Mouse (Mus musculus): ENCODE data around the gene Btbd8. TPM values are rescaled to one million over a fixed set of nuclear protein-coding genes. Genes with fewer than 3 reads are reported as not detected.

Gene Btbd8
- polyA plus RNA-seq, 1 experiment, result 17.2 TPM

- H3K27me3 ChIP-seq (ENCODE audit: control insufficient read depth, insufficient read depth, low read length, poor library complexity, severe bottlenecking), result no peaks in the 10 kb centered on the region
- no peak overlapping the region for H3K9ac ChIP-seq (ENCODE audit: low read depth, poor library complexity, severe bottlenecking)
- H3K4me1 ChIP-seq (ENCODE audit: control insufficient read depth, insufficient read depth, low read length), result no peaks in the 10 kb centered on the region
- no peak overlapping the region for H3K27ac ChIP-seq (ENCODE audit: insufficient read depth, low read length)
- TF ChIP-seq CTCF (IDR thresholded peaks at IDR 0.05; ENCODE audit: low read depth, low read length), result no peak
- no peak for TF ChIP-seq POLR2A (IDR thresholded peaks at IDR 0.05; ENCODE audit: insufficient read depth, low read length)
- no peak for TF ChIP-seq EP300 (IDR thresholded peaks at IDR 0.05; ENCODE audit: insufficient read depth, low read depth, low read length)
- H3K36me3 ChIP-seq (ENCODE audit: control insufficient read depth, insufficient read depth, low read length, poor library complexity, severe bottlenecking), result no peaks in the 10 kb centered on the region
- no peak overlapping the region for H3K4me3 ChIP-seq (ENCODE audit: low read depth, low read length)
- H3K9me3 ChIP-seq (replicated peaks; ENCODE audit: control insufficient read depth, insufficient read depth, low read length, poor library complexity, severe bottlenecking), result no peaks in the 10 kb centered on the region
These were observed 4.1 kb downstream of the Btbd8 start for GRCm38 (mm10) chr5:107441881-107442280.

GRCm38 (mm10) chr5:107444251-107444650 lies 6.5 kb downstream of the Btbd8 start:
- no peak overlapping the region for H3K4me3 ChIP-seq (ENCODE audit: low read depth, low read length)
- no peaks in the 10 kb centered on the region for H3K36me3 ChIP-seq (ENCODE audit: control insufficient read depth, insufficient read depth, low read length, poor library complexity, severe bottlenecking)
- no peaks in the 10 kb centered on the region for H3K4me1 ChIP-seq (ENCODE audit: control insufficient read depth, insufficient read depth, low read length)
- H3K27me3 ChIP-seq (ENCODE audit: control insufficient read depth, insufficient read depth, low read length, poor library complexity, severe bottlenecking), result no peaks in the 10 kb centered on the region
- no peaks in the 10 kb centered on the region for H3K9me3 ChIP-seq (replicated peaks; ENCODE audit: control insufficient read depth, insufficient read depth, low read length, poor library complexity, severe bottlenecking)
- no peak overlapping the region for H3K9ac ChIP-seq (ENCODE audit: low read depth, poor library complexity, severe bottlenecking)
- no peak overlapping the region for H3K27ac ChIP-seq (ENCODE audit: insufficient read depth, low read length)
- TF ChIP-seq CTCF (IDR thresholded peaks at IDR 0.05; ENCODE audit: low read depth, low read length) (no peak), POLR2A (IDR thresholded peaks at IDR 0.05; ENCODE audit: insufficient read depth, low read length) (no peak), EP300 (IDR thresholded peaks at IDR 0.05; ENCODE audit: insufficient read depth, low read depth, low read length) (no peak)

GRCm38 (mm10) chr5:107447977-107448376 lies 10.2 kb downstream of the Btbd8 start:
- no peak for TF ChIP-seq CTCF (IDR thresholded peaks at IDR 0.05; ENCODE audit: low read depth, low read length)
- TF ChIP-seq EP300 (IDR thresholded peaks at IDR 0.05; ENCODE audit: insufficient read depth, low read depth, low read length), result no peak
- H3K9ac ChIP-seq (ENCODE audit: low read depth, poor library complexity, severe bottlenecking), result no peak overlapping the region
- H3K27me3 ChIP-seq (ENCODE audit: control insufficient read depth, insufficient read depth, low read length, poor library complexity, severe bottlenecking), result no peaks in the 10 kb centered on the region
- no peak overlapping the region for H3K27ac ChIP-seq (ENCODE audit: insufficient read depth, low read length)
- H3K4me3 ChIP-seq (ENCODE audit: low read depth, low read length), result no peak overlapping the region
- no peaks in the 10 kb centered on the region for H3K9me3 ChIP-seq (replicated peaks; ENCODE audit: control insufficient read depth, insufficient read depth, low read length, poor library complexity, severe bottlenecking)
- H3K36me3 ChIP-seq (ENCODE audit: control insufficient read depth, insufficient read depth, low read length, poor library complexity, severe bottlenecking), result no peaks in the 10 kb centered on the region
- H3K4me1 ChIP-seq (ENCODE audit: control insufficient read depth, insufficient read depth, low read length), result no peaks in the 10 kb centered on the region

- H3K27ac ChIP-seq (ENCODE audit: insufficient read depth, low read length), result no peak overlapping the region
- no peaks in the 10 kb centered on the region for H3K9me3 ChIP-seq (replicated peaks; ENCODE audit: control insufficient read depth, insufficient read depth, low read length, poor library complexity, severe bottlenecking)
- H3K9ac ChIP-seq (ENCODE audit: low read depth, poor library complexity, severe bottlenecking), result no peak overlapping the region
- no peak overlapping the region for H3K4me3 ChIP-seq (ENCODE audit: low read depth, low read length)
- H3K36me3 ChIP-seq (ENCODE audit: control insufficient read depth, insufficient read depth, low read length, poor library complexity, severe bottlenecking), result no peaks in the 10 kb centered on the region
- H3K27me3 ChIP-seq (ENCODE audit: control insufficient read depth, insufficient read depth, low read length, poor library complexity, severe bottlenecking), result no peaks in the 10 kb centered on the region
- H3K4me1 ChIP-seq (ENCODE audit: control insufficient read depth, insufficient read depth, low read length), result no peaks in the 10 kb centered on the region
- TF ChIP-seq EP300 (IDR thresholded peaks at IDR 0.05; ENCODE audit: insufficient read depth, low read depth, low read length), result no peak
- TF ChIP-seq POLR2A (IDR thresholded peaks at IDR 0.05; ENCODE audit: insufficient read depth, low read length), result no peak
- no peak for TF ChIP-seq CTCF (IDR thresholded peaks at IDR 0.05; ENCODE audit: low read depth, low read length)
These were observed 11.0 kb downstream of the Btbd8 start for GRCm38 (mm10) chr5:107448784-107449183.

- Histone ChIP-seq H3K27me3 (ENCODE audit: control insufficient read depth, insufficient read depth, low read length, poor library complexity, severe bottlenecking) (no peaks in the 10 kb centered on the region), H3K4me1 (ENCODE audit: control insufficient read depth, insufficient read depth, low read length) (no peaks in the 10 kb centered on the region), H3K27ac (ENCODE audit: insufficient read depth, low read length) (no peak overlapping the region), H3K36me3 (ENCODE audit: control insufficient read depth, insufficient read depth, low read length, poor library complexity, severe bottlenecking) (no peaks in the 10 kb centered on the region), H3K9ac (ENCODE audit: low read depth, poor library complexity, severe bottlenecking) (no peak overlapping the region), H3K4me3 (ENCODE audit: low read depth, low read length) (no peak overlapping the region), H3K9me3 (replicated peaks; ENCODE audit: control insufficient read depth, insufficient read depth, low read length, poor library complexity, severe bottlenecking) (no peaks in the 10 kb centered on the region)
- no peak for TF ChIP-seq CTCF (IDR thresholded peaks at IDR 0.05; ENCODE audit: low read depth, low read length)
- TF ChIP-seq POLR2A (IDR thresholded peaks at IDR 0.05; ENCODE audit: insufficient read depth, low read length), result no peak
- TF ChIP-seq EP300 (IDR thresholded peaks at IDR 0.05; ENCODE audit: insufficient read depth, low read depth, low read length), result no peak
These were observed 11.8 kb downstream of the Btbd8 start for GRCm38 (mm10) chr5:107449620-107450019.

- no peak overlapping the region for H3K27ac ChIP-seq (ENCODE audit: insufficient read depth, low read length)
- no peaks in the 10 kb centered on the region for H3K36me3 ChIP-seq (ENCODE audit: control insufficient read depth, insufficient read depth, low read length, poor library complexity, severe bottlenecking)
- no peak overlapping the region for H3K4me3 ChIP-seq (ENCODE audit: low read depth, low read length)
- H3K4me1 ChIP-seq (ENCODE audit: control insufficient read depth, insufficient read depth, low read length), result no peaks in the 10 kb centered on the region
- H3K9me3 ChIP-seq (replicated peaks; ENCODE audit: control insufficient read depth, insufficient read depth, low read length, poor library complexity, severe bottlenecking), result no peaks in the 10 kb centered on the region
- H3K9ac ChIP-seq (ENCODE audit: low read depth, poor library complexity, severe bottlenecking), result no peak overlapping the region
- no peaks in the 10 kb centered on the region for H3K27me3 ChIP-seq (ENCODE audit: control insufficient read depth, insufficient read depth, low read length, poor library complexity, severe bottlenecking)
- no peak for TF ChIP-seq POLR2A (IDR thresholded peaks at IDR 0.05; ENCODE audit: insufficient read depth, low read length)
- no peak for TF ChIP-seq CTCF (IDR thresholded peaks at IDR 0.05; ENCODE audit: low read depth, low read length)
- TF ChIP-seq EP300 (IDR thresholded peaks at IDR 0.05; ENCODE audit: insufficient read depth, low read depth, low read length), result no peak
These were observed 12.5 kb downstream of the Btbd8 start for GRCm38 (mm10) chr5:107450299-107450698.
